Mouse (Mus musculus): Measurements from ENCODE around the gene Olfr344. TPM values are rescaled to one million over a fixed set of nuclear protein-coding genes. Genes with fewer than 3 reads are reported as not detected.

The Olfr344 gene
- not detected in 2 replicates for polyA plus RNA-seq (2016; fragmentation: Nextera tagmentation; extraction: Ambion mirVana)

- ATAC-seq (ENCODE audit: insufficient number of reproducible peaks, insufficient read depth, low FRiP score, low TSS enrichment, low read depth): no peak
- H3K9me3 ChIP-seq: peaks cover 21% of the 10 kb centered on the region; the same call in 1 of the 2 replicates
- H3K9ac ChIP-seq (replicated peaks): no peak within 1 kb of the TSS
- H3K36me3 ChIP-seq: no peaks in the 10 kb centered on the region
- H3K4me3 ChIP-seq (replicated peaks): no peak within 1 kb of the TSS
- 77% methylated on average over 1 of the region's 1 CpGs for WGBS
- H3K27ac ChIP-seq: no peak within 1 kb of the TSS
- no peak within 1 kb of the TSS for H3K4me2 ChIP-seq
- no peaks in the 10 kb centered on the region for H3K27me3 ChIP-seq
- no peaks in the 10 kb centered on the region for H3K4me1 ChIP-seq (replicated peaks)
Measured at GRCm38 (mm10) chr2:36566362-36566761, at the start of gene Olfr344. TSS of gene Olfr344 (plus strand) at chr2:36566662.

GRCm38 (mm10) chr2:36524698-36525097 lies 41.8 kb upstream of the Olfr344 start, which contains the start of gene Olfr342:
TSS of gene Olfr342 (plus strand) at chr2:36524998.
- Histone ChIP-seq H3K4me1 (replicated peaks) (no peaks in the 10 kb centered on the region), H3K4me2 (no peak within 1 kb of the TSS), H3K27me3 (no peaks in the 10 kb centered on the region), H3K36me3 (no peaks in the 10 kb centered on the region), H3K9ac (replicated peaks) (no peak within 1 kb of the TSS), H3K27ac (no peak within 1 kb of the TSS), H3K4me3 (replicated peaks) (no peak within 1 kb of the TSS), H3K9me3 (peaks cover 11% of the 10 kb centered on the region; the same call in 1 of the 2 replicates)
- no peak for ATAC-seq (ENCODE audit: insufficient number of reproducible peaks, insufficient read depth, low FRiP score, low TSS enrichment, low read depth)
- WGBS: 74% methylated on average over 3 of the region's 3 CpGs

GRCm38 (mm10) chr2:36565156-36565555 lies 1.3 kb upstream of the Olfr344 start:
- no peak for ATAC-seq (ENCODE audit: insufficient number of reproducible peaks, insufficient read depth, low FRiP score, low TSS enrichment, low read depth)
- Histone ChIP-seq H3K27ac (no peak overlapping the region), H3K36me3 (no peaks in the 10 kb centered on the region)

DNA sequence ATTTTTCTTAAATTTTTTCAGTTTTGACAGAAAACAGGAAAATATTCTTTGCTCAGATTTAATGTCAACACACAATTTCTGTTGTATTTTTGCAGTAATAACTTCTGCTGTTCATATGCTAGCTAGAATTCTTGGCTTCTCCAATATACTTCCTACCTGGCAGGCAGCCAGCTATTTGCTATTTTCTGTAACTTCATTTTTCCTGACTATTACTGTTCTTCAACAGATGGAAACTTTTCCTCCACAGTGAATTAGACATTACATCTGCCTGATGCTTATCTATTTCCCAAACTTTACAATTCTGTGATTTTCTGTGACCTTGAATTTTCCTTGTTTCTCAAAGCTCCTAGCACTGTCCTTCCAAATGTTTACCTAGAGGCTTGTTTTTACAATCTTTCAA lies 560 bp downstream of the Olfr344 start:
- H3K27ac ChIP-seq: no peak overlapping the region
- no peak for ATAC-seq (ENCODE audit: insufficient number of reproducible peaks, insufficient read depth, low FRiP score, low TSS enrichment, low read depth)
- H3K9me3 ChIP-seq: peaks cover 21% of the 10 kb centered on the region; the same call in 1 of the 2 replicates
- no peak overlapping the region for H3K4me3 ChIP-seq (replicated peaks)
- no peak overlapping the region for H3K4me2 ChIP-seq
- no peaks in the 10 kb centered on the region for H3K4me1 ChIP-seq (replicated peaks)
- no peaks in the 10 kb centered on the region for H3K27me3 ChIP-seq
- H3K36me3 ChIP-seq: no peaks in the 10 kb centered on the region
- H3K9ac ChIP-seq (replicated peaks): no peak overlapping the region

More at GRCm38 (mm10) chr2:36565156-36565555, 1.3 kb upstream of the Olfr344 start:
- no peaks in the 10 kb centered on the region for H3K4me1 ChIP-seq (replicated peaks)
- H3K9me3 ChIP-seq: peaks cover 23% of the 10 kb centered on the region; the same call in 1 of the 2 replicates
- H3K4me3 ChIP-seq (replicated peaks): no peak overlapping the region
- no peak overlapping the region for H3K4me2 ChIP-seq
- H3K27me3 ChIP-seq: no peaks in the 10 kb centered on the region
- H3K9ac ChIP-seq (replicated peaks): no peak overlapping the region

GRCm38 (mm10) chr2:36567845-36568244 lies 1.4 kb downstream of the Olfr344 start:
- Histone ChIP-seq H3K4me1 (replicated peaks) (no peaks in the 10 kb centered on the region), H3K36me3 (no peaks in the 10 kb centered on the region), H3K4me3 (replicated peaks) (no peak overlapping the region), H3K9ac (replicated peaks) (no peak overlapping the region), H3K27ac (no peak overlapping the region), H3K27me3 (no peaks in the 10 kb centered on the region), H3K9me3 (peaks cover 21% of the 10 kb centered on the region; the same call in 1 of the 2 replicates), H3K4me2 (no peak overlapping the region)
- 95% methylated on average over 3 of the region's 3 CpGs for WGBS
- ATAC-seq (ENCODE audit: insufficient number of reproducible peaks, insufficient read depth, low FRiP score, low TSS enrichment, low read depth): no peak

Other genes with a start within 250 kb of the Olfr344 start
- gene Olfr338, start 193.1 kb upstream of the Olfr344 start, polyA plus RNA-seq (2016; fragmentation: Nextera tagmentation; extraction: Ambion mirVana): not detected in 2 replicates
- not detected in 2 replicates for gene Olfr339, start 147.7 kb upstream of the Olfr344 start, polyA plus RNA-seq (2016; fragmentation: Nextera tagmentation; extraction: Ambion mirVana)
- not detected in 2 replicates for gene Olfr340, start 114.1 kb upstream of the Olfr344 start, polyA plus RNA-seq (2016; fragmentation: Nextera tagmentation; extraction: Ambion mirVana)
- gene Olfr341, start 84.2 kb upstream of the Olfr344 start, polyA plus RNA-seq (2016; fragmentation: Nextera tagmentation; extraction: Ambion mirVana): not detected in 2 replicates
- not detected in 2 replicates for gene Olfr342, start 41.7 kb upstream of the Olfr344 start, polyA plus RNA-seq (2016; fragmentation: Nextera tagmentation; extraction: Ambion mirVana)
- gene Olfr345, start 73.4 kb downstream of the Olfr344 start, polyA plus RNA-seq (2016; fragmentation: Nextera tagmentation; extraction: Ambion mirVana): not detected in 2 replicates
- not detected in 2 replicates for gene Olfr346, start 119.1 kb downstream of the Olfr344 start, polyA plus RNA-seq (2016; fragmentation: Nextera tagmentation; extraction: Ambion mirVana)
- gene Olfr347, start 165.2 kb downstream of the Olfr344 start, polyA plus RNA-seq (2016; fragmentation: Nextera tagmentation; extraction: Ambion mirVana): not detected in 2 replicates
- gene Olfr348, start 217.6 kb downstream of the Olfr344 start, polyA plus RNA-seq (2016; fragmentation: Nextera tagmentation; extraction: Ambion mirVana): not detected in 2 replicates
- not detected in 2 replicates for gene Olfr50, start 223.9 kb downstream of the Olfr344 start, polyA plus RNA-seq (2016; fragmentation: Nextera tagmentation; extraction: Ambion mirVana)

All from limb, embryonic 12.5 days (tissue).